Mouse (Mus musculus) neural tube, embryonic 15.5 days (tissue): ENCODE results near the gene Snx20. TPM values are rescaled to one million over a fixed set of nuclear protein-coding genes. Genes with fewer than 3 reads are reported as not detected.

Experiments used
- polyA plus RNA-seq: library from polyadenylated mRNA; unstranded; fragments of >200 nt; fragmentation: Nextera tagmentation; extraction: Ambion mirVana; gene quantifications from 2 replicates; pipeline ENCODE4 v1.2.1, GENCODE M21; 2015

Snx20 gene
- polyA plus RNA-seq, 1 experiment from 2014 or later: 1.2 TPM

Other genes starting within 250 kb of the Snx20 start
- gene Nkd1, start 114.8 kb downstream of the Snx20 start, polyA plus RNA-seq: 39.5 and 40.2 TPM in 2 replicates
- 0.09 and 0.12 TPM in 2 replicates for gene Nod2, start 11.2 kb upstream of the Snx20 start, polyA plus RNA-seq
- gene Cyld, start 60.9 kb upstream of the Snx20 start, polyA plus RNA-seq: 15.6 and 16.1 TPM in 2 replicates